Mouse (Mus musculus): ENCODE data around the gene Fam13c.

GRCm38 (mm10) chr10:70533301-70533781, 93.1 kb downstream of the Fam13c start:
- TF ChIP-seq MAFK (IDR thresholded peaks at IDR 0.05; ENCODE audit: insufficient read depth, low read depth, low read length): no peak
- TF ChIP-seq ZNF384 (IDR thresholded peaks at IDR 0.05; ENCODE audit: low read depth, low read length): no peak
- TF ChIP-seq CHD2 (IDR thresholded peaks at IDR 0.05; ENCODE audit: low read depth, low read length): no peak
- no peak for TF ChIP-seq HCFC1 (IDR thresholded peaks at IDR 0.05; ENCODE audit: borderline replicate concordance, insufficient read depth, low read length)

Measured in ES-E14 (cell line).